Mouse (Mus musculus): ENCODE data around the gene Pop5. TPM values are rescaled to one million over a fixed set of nuclear protein-coding genes. Genes with fewer than 3 reads are reported as not detected.
A peak's percentile ranks its signal among the peaks of the same experiment; 100 is the strongest.

Gene Pop5
- polyA plus RNA-seq, 1 experiment from 2014 or later: 90.1 TPM

DNA sequence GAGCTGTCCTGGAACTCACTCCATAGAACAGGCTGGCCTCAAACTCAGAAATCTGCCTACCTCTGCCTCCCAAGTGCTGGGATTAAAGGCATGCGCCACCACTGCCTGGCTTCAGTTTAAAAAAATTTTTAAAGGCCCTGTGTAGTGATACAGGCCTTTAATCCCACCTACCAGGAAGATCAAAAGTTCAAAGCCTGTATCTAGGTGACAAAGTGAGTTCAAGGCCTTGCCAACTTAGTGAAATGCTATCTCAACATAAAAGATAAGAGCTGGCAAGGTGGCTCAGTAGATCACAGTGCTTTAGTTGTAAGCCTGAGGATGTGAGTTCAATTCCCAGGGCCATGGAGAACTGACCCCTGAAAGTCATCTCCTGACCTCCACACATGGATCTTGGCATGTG is 42.4 kb downstream of the Pop5 start:
- Histone ChIP-seq H3K9ac (no peak overlapping the region), H3K4me2 (replicated peaks) (no peak overlapping the region), H3K27ac (replicated peaks) (no peak overlapping the region), H3K36me3 (no peaks in the 10 kb centered on the region), H3K27me3 (no peaks in the 10 kb centered on the region), H3K4me1 (peaks cover 14% of the 10 kb centered on the region), H3K4me3 (replicated peaks) (no peak overlapping the region), H3K9me3 (replicated peaks) (no peaks in the 10 kb centered on the region)
- WGBS: 72% methylated on average over 1 of the region's 1 CpGs
- no peak for ATAC-seq (ENCODE audit: insufficient number of reproducible peaks, low FRiP score, low TSS enrichment, low read depth)

DNA sequence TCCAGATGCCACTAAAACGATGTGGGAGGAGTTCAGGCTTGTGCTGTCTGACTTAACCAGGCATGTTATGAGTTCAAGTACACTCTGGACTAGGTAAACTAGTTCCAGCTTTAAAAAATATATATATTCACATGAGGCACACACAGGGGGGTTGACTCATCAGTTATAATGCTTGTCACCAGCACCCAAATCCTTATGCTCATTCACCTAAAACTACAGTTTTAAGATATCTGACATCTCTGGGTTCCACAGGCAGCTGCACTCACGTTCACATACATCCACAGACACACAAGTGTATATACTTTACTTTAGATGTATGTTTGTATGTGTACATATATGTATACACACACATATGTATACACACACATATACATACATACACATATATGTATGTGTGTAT is 43.1 kb downstream of the Pop5 start:
- H3K27ac ChIP-seq (replicated peaks): no peak overlapping the region
- 44% methylated on average over 2 of the region's 2 CpGs for WGBS
- no peak overlapping the region for H3K9ac ChIP-seq
- peaks cover 10% of the 10 kb centered on the region for H3K4me1 ChIP-seq
- no peak overlapping the region for H3K4me2 ChIP-seq (replicated peaks)
- no peak for ATAC-seq (ENCODE audit: insufficient number of reproducible peaks, low FRiP score, low TSS enrichment, low read depth)
- H3K9me3 ChIP-seq (replicated peaks): no peaks in the 10 kb centered on the region
- no peak overlapping the region for H3K4me3 ChIP-seq (replicated peaks)
- 0 out of 2 replicates have a peak, but pooled peaks cover 2% of the 10 kb centered on the region for H3K36me3 ChIP-seq
- no peaks in the 10 kb centered on the region for H3K27me3 ChIP-seq

DNA sequence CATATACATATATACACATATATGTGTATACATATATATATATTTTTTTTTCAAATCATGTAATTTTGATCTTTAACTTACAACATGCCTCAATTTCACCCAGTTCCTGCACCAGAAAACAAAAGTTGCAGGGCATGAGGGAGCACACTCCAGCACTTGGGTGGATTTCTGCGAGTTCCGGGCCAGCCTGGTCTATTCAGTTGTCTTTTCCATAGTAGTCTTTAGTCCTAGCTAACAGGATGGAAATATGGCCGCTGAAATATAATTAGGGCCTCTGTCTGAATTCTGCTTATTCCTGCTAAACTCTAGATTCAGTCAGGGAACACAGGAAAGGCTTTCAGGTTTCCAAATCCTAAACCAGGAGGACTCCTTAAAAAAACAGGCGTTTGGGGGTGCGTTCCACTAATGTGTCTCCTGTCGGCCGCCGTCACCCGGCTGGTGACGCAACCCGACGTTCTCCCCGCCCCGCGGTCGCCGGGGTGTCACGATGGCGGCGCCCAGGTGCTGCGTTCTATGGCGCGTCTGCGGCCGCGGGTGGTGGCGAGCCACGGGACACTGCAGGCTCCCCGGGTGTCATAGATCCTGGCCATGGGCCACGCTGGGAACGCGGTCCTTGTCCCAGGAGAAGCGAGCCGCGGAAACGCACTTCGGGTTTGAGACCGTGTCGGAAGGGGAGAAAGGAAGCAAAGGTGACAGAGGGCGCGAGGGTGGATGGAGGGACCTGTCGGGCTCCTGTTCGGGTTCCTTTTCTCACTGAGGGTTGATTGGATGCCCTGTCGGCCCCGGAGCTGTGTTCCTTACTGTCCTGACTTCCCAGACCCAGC is 43.8 kb downstream of the Pop5 start, which contains the start of gene Coq5:
TSS of gene Coq5 (plus strand) at position 441 of the 824 bp plus-strand sequence.
- no peaks in the 10 kb centered on the region for H3K27me3 ChIP-seq
- H3K4me2 ChIP-seq (replicated peaks): peak within 1 kb of the TSS; percentile 87
- H3K4me1 ChIP-seq: peaks cover 10% of the 10 kb centered on the region
- H3K9me3 ChIP-seq (replicated peaks): no peaks in the 10 kb centered on the region
- H3K9ac ChIP-seq: peak within 1 kb of the TSS; percentile 84
- WGBS: 3% methylated on average over 45 of the region's 45 CpGs
- H3K4me3 ChIP-seq (replicated peaks): peak within 1 kb of the TSS; percentile 98
- peak; percentile 80 for ATAC-seq (ENCODE audit: insufficient number of reproducible peaks, low FRiP score, low TSS enrichment, low read depth)
- no peak within 1 kb of the TSS; the same call in 1 of the 2 replicates for H3K27ac ChIP-seq (replicated peaks)
- peaks cover 8% of the 10 kb centered on the region for H3K36me3 ChIP-seq

DNA sequence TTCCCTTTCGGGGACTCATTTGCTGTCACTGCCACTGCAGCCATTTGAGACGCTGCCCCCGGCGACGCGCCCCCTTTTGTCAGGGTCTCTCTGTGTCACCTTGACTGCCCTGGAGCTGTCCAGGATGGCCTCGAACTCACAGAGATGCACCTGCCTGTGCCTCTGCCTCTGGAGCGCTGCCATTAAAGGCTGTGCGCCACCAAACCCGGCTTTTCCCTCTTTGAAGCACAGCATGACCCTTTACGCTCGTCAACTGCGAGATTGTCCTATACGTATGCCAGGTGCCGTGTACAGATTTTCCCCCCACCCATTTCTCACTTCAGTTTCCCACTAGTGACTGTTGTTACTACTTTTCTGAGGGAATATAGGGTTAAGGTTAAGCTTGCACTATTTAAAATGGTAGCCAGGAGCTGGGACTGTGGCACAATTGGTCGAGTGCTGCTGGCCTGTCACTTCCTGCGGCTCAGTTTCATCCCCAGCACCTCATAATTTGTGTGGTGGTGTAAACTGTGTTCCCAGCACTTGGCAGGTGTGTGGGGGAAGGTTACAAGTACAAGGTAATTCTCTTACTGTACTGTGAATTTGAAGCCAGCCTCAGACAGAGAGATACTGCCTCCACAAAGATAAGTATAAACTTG is 44.5 kb downstream of the Pop5 start:
- Histone ChIP-seq H3K4me2 (replicated peaks) (peak overlapping the region; percentile 87), H3K27ac (replicated peaks) (no peak overlapping the region), H3K4me3 (replicated peaks) (peak overlapping the region; percentile 98), H3K9ac (peak overlapping the region; percentile 84), H3K9me3 (replicated peaks) (no peaks in the 10 kb centered on the region), H3K27me3 (no peaks in the 10 kb centered on the region), H3K36me3 (peaks cover 13% of the 10 kb centered on the region), H3K4me1 (peaks cover 10% of the 10 kb centered on the region)
- 7% methylated on average over 17 of the region's 17 CpGs for WGBS
- no peak for ATAC-seq (ENCODE audit: insufficient number of reproducible peaks, low FRiP score, low TSS enrichment, low read depth)

DNA sequence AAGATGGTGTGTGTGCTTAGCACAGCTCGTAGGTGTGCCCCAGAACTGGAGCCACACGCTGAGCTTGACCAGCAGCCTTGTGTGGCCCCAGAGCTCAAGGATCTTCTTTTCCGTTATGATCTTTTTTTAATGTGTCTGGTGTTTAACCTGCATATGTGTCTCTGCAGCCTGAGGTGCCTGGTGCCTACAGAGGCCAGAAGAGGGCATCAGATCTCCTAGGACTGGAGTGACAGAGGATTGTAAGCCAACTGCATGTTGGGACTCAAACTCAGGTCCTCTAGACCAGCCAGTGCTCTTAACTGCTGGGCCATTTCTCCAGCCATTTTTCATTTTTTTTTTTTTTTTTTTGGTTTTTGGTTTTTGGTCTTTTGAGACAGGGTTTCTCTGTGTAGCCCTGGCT is 49.1 kb downstream of the Pop5 start:
- no peak overlapping the region for H3K4me2 ChIP-seq (replicated peaks)
- peaks cover 31% of the 10 kb centered on the region for H3K36me3 ChIP-seq
- no peaks in the 10 kb centered on the region for H3K9me3 ChIP-seq (replicated peaks)
- H3K4me1 ChIP-seq: peaks cover 10% of the 10 kb centered on the region
- 96% methylated on average over 3 of the region's 3 CpGs for WGBS
- H3K4me3 ChIP-seq (replicated peaks): no peak overlapping the region
- H3K27ac ChIP-seq (replicated peaks): no peak overlapping the region
- ATAC-seq (ENCODE audit: insufficient number of reproducible peaks, low FRiP score, low TSS enrichment, low read depth): no peak
- no peaks in the 10 kb centered on the region for H3K27me3 ChIP-seq
- H3K9ac ChIP-seq: no peak overlapping the region

DNA sequence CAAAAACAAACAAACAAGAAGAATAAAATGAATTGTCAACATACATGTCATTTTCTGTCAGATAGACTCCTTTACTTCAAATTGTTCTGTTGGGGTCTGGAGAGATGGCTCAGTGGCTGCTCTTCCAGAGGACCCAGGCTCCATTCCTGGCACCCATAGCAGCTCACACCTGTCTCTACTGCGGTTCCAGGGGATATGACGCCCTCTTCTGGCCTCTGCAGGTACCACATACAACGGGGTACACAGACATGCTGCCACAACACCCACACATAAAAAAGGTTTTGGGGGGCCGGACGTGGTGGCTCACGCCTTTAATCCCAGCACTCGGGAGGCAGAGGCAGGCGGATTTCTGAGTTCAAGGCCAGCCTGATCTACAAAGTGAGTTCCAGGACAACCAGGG is 58.5 kb downstream of the Pop5 start:
- Histone ChIP-seq H3K36me3 (peaks cover 79% of the 10 kb centered on the region), H3K27me3 (no peaks in the 10 kb centered on the region), H3K4me1 (peaks cover 17% of the 10 kb centered on the region), H3K4me3 (replicated peaks) (no peak overlapping the region), H3K9ac (no peak overlapping the region), H3K4me2 (replicated peaks) (no peak overlapping the region), H3K9me3 (replicated peaks) (no peaks in the 10 kb centered on the region), H3K27ac (replicated peaks) (no peak overlapping the region)
- 87% methylated on average over 8 of the region's 8 CpGs for WGBS
- ATAC-seq (ENCODE audit: insufficient number of reproducible peaks, low FRiP score, low TSS enrichment, low read depth): no peak

Other genes with a start within 250 kb of the Pop5 start
- 20.9 and 24.9 TPM in 2 replicates for gene Sppl3, start 224.7 kb upstream of the Pop5 start, polyA plus RNA-seq (2015; fragmentation: Nextera tagmentation; extraction: Ambion mirVana)
- 39.7 and 50.0 TPM in 2 replicates for gene Gm10401, start 137.5 kb upstream of the Pop5 start, polyA plus RNA-seq (2015; fragmentation: Nextera tagmentation; extraction: Ambion mirVana)
- gene Acads, start 116.5 kb upstream of the Pop5 start, polyA plus RNA-seq (2015; fragmentation: Nextera tagmentation; extraction: Ambion mirVana): 47.8 and 48.2 TPM in 2 replicates
- gene Unc119b, start 100.9 kb upstream of the Pop5 start, polyA plus RNA-seq (2015; fragmentation: Nextera tagmentation; extraction: Ambion mirVana): 41.0 and 42.2 TPM in 2 replicates
- 95.1 and 98.4 TPM in 2 replicates for gene Mlec, start 77.7 kb upstream of the Pop5 start, polyA plus RNA-seq (2015; fragmentation: Nextera tagmentation; extraction: Ambion mirVana)
- 2.6 and 3.0 TPM in 2 replicates for gene Cabp1, start 41.5 kb upstream of the Pop5 start, polyA plus RNA-seq (2015; fragmentation: Nextera tagmentation; extraction: Ambion mirVana)
- 158 and 170 TPM in 2 replicates for gene Rnf10, start 37.1 kb downstream of the Pop5 start, polyA plus RNA-seq (2015; fragmentation: Nextera tagmentation; extraction: Ambion mirVana)
- gene Coq5, start 43.8 kb downstream of the Pop5 start, polyA plus RNA-seq (2015; fragmentation: Nextera tagmentation; extraction: Ambion mirVana): 37.3 and 37.6 TPM in 2 replicates
- gene Dynll1, start 65.2 kb downstream of the Pop5 start, polyA plus RNA-seq (2015; fragmentation: Nextera tagmentation; extraction: Ambion mirVana): 1,800 and 1,802 TPM in 2 replicates
- gene Srsf9, start 91.3 kb downstream of the Pop5 start, polyA plus RNA-seq (2015; fragmentation: Nextera tagmentation; extraction: Ambion mirVana): 263 and 264 TPM in 2 replicates
- 28.7 and 33.9 TPM in 2 replicates for gene Gatc, start 105.3 kb downstream of the Pop5 start, polyA plus RNA-seq (2015; fragmentation: Nextera tagmentation; extraction: Ambion mirVana)
- 56.4 and 66.2 TPM in 2 replicates for gene Triap1, start 105.4 kb downstream of the Pop5 start, polyA plus RNA-seq (2015; fragmentation: Nextera tagmentation; extraction: Ambion mirVana)
- 850 and 892 TPM in 2 replicates for gene Cox6a1, start 113.1 kb downstream of the Pop5 start, polyA plus RNA-seq (2015; fragmentation: Nextera tagmentation; extraction: Ambion mirVana)
- gene Msi1, start 193.8 kb downstream of the Pop5 start, polyA plus RNA-seq (2015; fragmentation: Nextera tagmentation; extraction: Ambion mirVana): 14.1 and 19.1 TPM in 2 replicates
- not detected in 2 replicates for gene Pla2g1b, start 230.4 kb downstream of the Pop5 start, polyA plus RNA-seq (2015; fragmentation: Nextera tagmentation; extraction: Ambion mirVana)
- 29.2 and 32.8 TPM in 2 replicates for gene Sirt4, start 248.9 kb downstream of the Pop5 start, polyA plus RNA-seq (2015; fragmentation: Nextera tagmentation; extraction: Ambion mirVana)

All from embryonic facial prominence, embryonic 15.5 days (tissue).